Mouse (Mus musculus): ENCODE data around the gene Fam78a.

The Fam78a gene

DNA sequence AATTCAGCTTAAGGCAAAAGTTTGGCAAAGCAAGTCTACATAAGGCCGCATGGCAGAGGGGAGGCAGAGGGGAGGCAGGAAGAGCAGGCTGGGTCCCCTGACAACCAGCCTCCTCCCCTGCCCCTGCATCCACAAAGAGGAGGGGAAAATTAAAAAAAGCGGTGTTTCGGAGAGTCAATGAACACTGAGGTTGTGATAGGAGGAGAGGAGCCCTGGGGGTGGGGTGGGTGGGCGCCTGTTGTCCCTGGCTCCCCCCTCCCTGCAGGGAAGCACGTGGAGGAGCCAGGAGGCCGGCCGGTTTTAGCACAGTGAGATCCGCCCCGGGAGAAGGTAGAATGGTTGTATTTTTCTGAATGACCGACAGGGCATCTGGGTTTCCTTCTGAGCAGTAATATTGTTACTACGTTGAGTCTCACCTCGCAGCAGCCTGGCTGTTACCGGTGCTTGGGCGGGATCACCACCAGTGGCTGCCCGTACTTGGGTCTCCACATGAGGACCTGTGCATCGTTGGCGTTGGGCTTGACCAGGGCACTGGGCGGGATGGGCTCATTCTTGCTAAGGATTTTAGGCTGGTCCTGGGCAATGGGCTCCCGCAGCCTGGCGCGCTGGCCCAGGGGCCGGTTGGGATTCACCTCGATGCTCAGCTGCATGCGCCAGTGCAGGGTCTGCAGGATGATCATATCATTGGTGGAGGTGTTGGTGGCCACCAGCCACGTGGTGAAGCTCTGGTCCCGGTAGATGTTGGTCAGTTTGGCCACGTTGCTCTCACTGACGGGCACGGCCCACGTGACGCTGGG lies 15.6 kb downstream of the Fam78a start:
- no peak for DNase-seq (ENCODE audit: low spot score)

GRCm38 (mm10) chr2:32066005-32066404 lies 18.7 kb downstream of the Fam78a start:
- no peak for DNase-seq (ENCODE audit: low spot score)

- no peak for DNase-seq (ENCODE audit: low spot score)
Observed at GRCm38 (mm10) chr2:32065371-32065791, 19.3 kb downstream of the Fam78a start.

DNA sequence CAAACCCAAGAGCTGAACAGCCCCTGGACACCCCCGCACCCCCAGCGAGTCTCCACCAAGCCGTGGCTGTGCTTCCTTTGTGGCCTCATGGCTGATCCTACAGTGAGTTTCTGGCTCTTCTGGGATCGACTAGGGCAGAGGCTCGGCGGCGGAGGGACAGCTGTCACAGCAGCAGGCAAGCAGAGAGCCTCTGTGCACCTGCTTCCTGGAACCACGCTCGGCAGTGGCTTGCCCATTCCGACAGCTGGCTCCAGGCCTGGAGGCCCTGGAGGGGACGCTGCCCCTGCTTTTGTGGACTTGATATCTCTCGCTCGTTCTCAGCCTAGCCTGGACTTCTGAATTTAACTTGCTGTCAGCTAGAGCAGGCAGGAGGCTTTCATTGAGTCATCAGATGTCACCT lies 19.7 kb downstream of the Fam78a start:
- DNase-seq (ENCODE audit: low spot score) = no peak

- DNase-seq (ENCODE audit: low spot score) = no peak
Observed at GRCm38 (mm10) chr2:32063451-32064151, 21.1 kb downstream of the Fam78a start.

DNA sequence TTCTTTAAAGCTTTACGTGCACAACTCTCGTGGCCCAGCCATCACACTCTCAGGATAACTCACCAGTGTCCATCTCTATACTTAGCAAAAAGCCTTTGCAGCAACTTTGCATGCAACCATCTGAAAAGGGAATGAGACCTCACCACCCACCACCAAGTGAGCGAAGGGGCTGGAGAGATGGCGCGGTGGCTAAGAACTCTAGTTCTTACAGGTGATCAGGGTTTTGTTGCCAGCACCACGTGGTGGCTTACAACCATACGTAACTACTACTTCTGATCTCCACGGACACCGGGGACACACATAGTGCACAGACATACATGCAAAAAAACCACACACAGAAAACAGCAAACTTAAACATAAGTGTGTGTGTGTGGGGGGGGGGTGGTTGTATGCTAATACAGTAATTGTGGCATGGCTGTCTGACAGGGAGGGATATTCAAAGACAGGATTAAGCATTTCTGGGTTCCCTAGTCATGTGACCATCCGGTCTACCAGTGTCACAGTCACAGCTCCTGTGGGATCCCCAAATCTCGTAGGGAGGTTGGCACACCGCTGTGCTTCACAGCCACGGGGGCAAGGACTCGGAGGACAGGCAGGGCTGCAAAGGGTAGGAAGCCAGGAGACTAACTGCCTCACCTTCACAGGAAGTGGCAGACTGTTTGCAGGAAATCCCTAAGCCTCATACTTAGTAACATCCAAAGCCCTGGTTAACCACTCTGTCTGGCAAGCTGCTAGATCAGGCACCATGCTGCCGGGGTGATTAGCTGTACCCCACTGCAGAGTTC lies 21.8 kb downstream of the Fam78a start:
- DNase-seq (ENCODE audit: low spot score) = no peak

- DNase-seq (ENCODE audit: low spot score) = no peak
Observed at GRCm38 (mm10) chr2:32061722-32062505, 22.7 kb downstream of the Fam78a start.

GRCm38 (mm10) chr2:32061189-32061588 lies 23.5 kb downstream of the Fam78a start:
- no peak for DNase-seq (ENCODE audit: low spot score)

GRCm38 (mm10) chr2:32060228-32060805 lies 24.3 kb downstream of the Fam78a start:
- no peak for DNase-seq (ENCODE audit: low spot score)

DNA sequence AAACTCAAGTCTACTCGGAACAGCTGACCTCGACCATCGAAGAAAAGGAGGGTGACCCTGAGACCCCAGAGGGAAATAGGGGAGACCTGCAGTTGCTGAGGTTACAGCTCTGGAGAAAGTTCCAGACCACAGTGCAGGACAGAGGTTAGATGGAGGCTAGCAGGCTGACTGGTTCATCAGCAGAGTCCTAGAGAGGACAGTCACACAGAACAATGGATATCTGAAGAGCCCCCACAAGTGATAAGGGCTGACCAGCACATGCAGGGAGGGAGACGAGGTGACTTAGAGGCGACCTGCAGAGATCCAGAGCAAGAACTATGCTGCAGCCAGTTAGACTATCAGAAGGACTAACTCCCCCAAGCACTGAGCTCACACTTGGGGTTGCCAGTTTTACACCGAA lies 25.0 kb downstream of the Fam78a start:
- DNase-seq (ENCODE audit: low spot score) = no peak

DNA sequence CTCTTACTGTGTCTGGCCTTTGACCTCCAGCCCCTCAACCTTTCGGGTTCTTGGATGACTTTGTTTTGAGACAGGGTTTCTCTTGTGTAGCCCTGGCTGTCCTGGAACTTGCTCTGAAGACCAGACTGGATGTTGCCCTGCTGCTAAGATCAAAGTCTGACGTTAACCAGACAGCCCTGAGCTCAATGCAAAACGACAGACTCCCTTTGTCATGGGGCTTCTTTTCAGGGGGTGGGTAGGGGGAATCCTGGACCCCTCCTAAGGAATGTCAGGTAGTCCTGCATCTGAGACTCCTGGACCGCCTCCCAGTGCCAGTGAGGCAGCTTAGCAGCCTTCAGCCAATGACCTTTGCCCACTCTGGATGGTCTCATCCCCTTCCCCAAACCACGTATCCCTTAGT lies 25.9 kb downstream of the Fam78a start:
- DNase-seq (ENCODE audit: low spot score) = no peak

DNA sequence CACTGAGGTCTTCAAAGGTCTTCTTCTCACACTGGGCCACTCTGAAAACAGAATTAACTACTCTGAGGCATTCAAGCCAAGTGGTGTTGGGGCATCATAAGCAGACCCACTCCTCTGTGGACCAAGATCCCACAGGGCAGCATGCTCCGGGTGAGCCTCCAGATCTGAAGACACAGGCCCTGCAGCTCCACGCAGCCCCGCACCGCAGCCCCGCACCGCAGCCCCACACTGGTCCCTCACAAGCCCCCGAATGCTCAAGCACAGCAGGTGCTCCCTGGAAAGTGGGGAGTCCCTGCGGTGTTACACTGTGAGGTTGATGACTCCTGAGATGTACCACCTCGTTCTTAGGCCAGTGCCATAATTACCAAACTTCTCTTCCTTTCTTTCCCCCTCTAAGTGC lies 26.4 kb downstream of the Fam78a start:
- no peak for DNase-seq (ENCODE audit: low spot score)

DNA sequence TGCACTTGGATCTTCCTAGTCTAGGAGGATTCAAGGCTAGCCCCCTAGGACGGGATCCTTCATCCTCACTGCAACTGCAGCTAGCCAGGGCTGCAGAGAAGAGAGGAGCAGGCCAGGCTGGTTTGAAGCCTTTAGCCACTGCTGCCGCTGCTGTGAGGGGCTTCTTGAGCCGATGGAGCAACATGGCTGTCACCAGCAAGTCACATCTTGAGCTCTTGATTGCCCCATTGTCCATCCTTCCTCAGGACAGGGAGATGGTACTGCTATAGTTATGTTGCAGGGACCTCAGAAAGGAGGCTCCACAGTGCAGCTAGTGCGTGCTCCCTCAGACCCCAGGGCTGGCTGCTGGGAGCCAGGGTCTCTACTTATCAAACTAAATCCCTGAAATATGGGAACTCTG lies 26.9 kb downstream of the Fam78a start:
- DNase-seq (ENCODE audit: low spot score) = no peak

DNA sequence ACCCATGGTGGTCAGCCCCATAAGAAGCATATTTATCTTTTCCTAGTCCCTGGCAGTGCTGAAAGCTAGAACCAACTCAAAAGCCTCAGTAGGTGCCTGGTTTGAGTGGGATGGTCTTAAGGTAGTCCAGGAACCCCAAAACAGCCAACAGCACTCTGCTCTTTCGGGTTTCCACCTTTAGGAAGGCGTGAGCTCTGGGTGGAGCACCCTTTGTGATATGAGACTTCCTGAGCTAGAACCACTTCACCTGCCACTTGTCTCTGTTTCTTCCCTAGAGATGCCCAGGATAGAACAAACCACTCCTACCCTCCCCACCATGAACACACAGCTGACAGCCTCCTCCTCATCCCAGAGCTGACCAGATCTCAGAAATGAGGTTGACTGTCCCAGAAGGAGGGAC lies 27.3 kb downstream of the Fam78a start:
- DNase-seq (ENCODE audit: low spot score) = no peak

- DNase-seq (ENCODE audit: low spot score) = no peak
Observed at GRCm38 (mm10) chr2:32056524-32056923, 28.1 kb downstream of the Fam78a start.

- no peak for DNase-seq (ENCODE audit: low spot score)
Observed at GRCm38 (mm10) chr2:32055357-32055965, 29.2 kb downstream of the Fam78a start.

DNA sequence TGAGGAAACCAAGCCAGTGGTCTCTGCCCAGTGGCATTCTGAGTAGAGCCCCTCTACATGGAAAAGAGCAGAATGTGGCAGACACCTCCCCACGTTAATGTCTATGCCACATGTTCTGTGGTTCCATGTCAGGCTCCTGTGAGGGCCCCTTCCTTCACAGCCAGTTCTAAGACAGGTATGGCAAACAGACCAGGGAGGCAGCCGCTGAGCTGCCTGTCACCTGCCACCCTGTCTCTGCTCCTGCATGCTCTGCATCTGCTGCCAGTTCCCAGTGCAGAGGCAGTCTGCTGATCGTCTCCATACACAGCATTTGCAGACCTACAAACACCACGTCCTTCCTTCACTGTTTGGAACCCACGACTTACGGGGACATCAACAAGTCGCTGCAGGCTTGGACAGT lies 32.2 kb downstream of the Fam78a start:
- no peak for DNase-seq (ENCODE audit: low spot score)

- no peak for DNase-seq (ENCODE audit: low spot score)
Observed at GRCm38 (mm10) chr2:32051791-32052190, 32.9 kb downstream of the Fam78a start.

GRCm38 (mm10) chr2:32047323-32047722 lies 37.3 kb downstream of the Fam78a start:
- DNase-seq (ENCODE audit: low spot score) = no peak

GRCm38 (mm10) chr2:32046009-32046408 lies 38.6 kb downstream of the Fam78a start:
- no peak for DNase-seq (ENCODE audit: low spot score)

DNA sequence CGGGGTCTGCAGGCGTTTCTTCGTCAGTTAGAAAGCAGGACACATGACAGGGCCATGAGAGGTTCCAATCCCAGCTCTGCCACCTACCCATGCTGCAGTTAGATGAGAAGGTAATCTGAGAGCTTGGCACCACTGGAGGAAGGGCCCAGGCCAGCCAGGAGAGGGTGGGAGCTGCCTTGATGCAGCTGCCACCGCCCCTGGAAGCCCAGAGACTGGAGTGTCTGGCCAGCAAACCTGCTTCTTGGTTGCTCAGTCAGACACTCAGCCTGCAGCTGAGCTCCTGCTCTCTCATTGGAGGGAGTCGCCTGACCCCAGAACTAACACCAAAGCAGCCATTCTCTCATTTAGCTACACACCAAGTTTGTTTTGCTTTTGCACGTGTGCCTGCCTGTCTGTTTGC lies 39.3 kb downstream of the Fam78a start:
- DNase-seq (ENCODE audit: low spot score) = no peak
